Mouse (Mus musculus) hindbrain, postnatal 0 days (tissue): Measurements from ENCODE around the gene Hoxc6. TPM values are rescaled to one million over a fixed set of nuclear protein-coding genes. Genes with fewer than 3 reads are reported as not detected.

Source experiments
- ATAC-seq: fragments of 200-750 bp; cut with Nextera tagmentation; 2 replicates; pipeline ENCODE4 v1.8.0; 2017; ENCODE audit warnings: mild to moderate bottlenecking, moderate TSS enrichment, moderate library complexity
- DNase-seq: peaks from one replicate; pipeline ENCODE4 v3.0.0-alpha.2; 2015; ENCODE audit warnings: low spot score
- H3K27ac ChIP-seq: fragments of 300-500 bp; sonication (generic); 2 replicates; pipeline ENCODE4 v1.5.1; 2014; ENCODE audit warnings: mild to moderate bottlenecking
- H3K27me3 ChIP-seq: fragments of 300-500 bp; sonication (generic); 2 replicates; pipeline ENCODE4 v1.6.1; 2014; ENCODE audit warnings: low read length, mixed read lengths; ENCODE audit not compliant: insufficient read depth
- H3K36me3 ChIP-seq: fragments of 300-500 bp; sonication (generic); 2 replicates; pipeline ENCODE4 v1.6.1; 2014; ENCODE audit warnings: low read length, mixed read lengths; ENCODE audit not compliant: insufficient read depth
- H3K4me1 ChIP-seq: fragments of 300-500 bp; sonication (generic); 2 replicates; pipeline ENCODE4 v1.6.1; 2014; ENCODE audit warnings: antibody characterized with exemption, low read length, mixed read lengths; ENCODE audit not compliant: insufficient read depth
- H3K4me2 ChIP-seq: fragments of 300-500 bp; sonication (generic); 2 replicates; pipeline ENCODE4 v1.6.1; 2014; ENCODE audit warnings: low read depth, mild to moderate bottlenecking, low read length, moderate library complexity, mixed read lengths
- H3K4me3 ChIP-seq: fragments of 300-500 bp; sonication (generic); 2 replicates; pipeline ENCODE4 v1.5.1; 2014; ENCODE audit warnings: low read length
- H3K9ac ChIP-seq: fragments of 300-500 bp; sonication (generic); replicated peaks from 2 replicates; pipeline ENCODE4 v1.6.1; 2014; ENCODE audit warnings: mild to moderate bottlenecking, low read length, moderate library complexity, mixed read lengths
- H3K9me3 ChIP-seq: fragments of 300-500 bp; sonication (generic); 2 replicates; pipeline ENCODE4 v1.6.1; 2016; ENCODE audit warnings: low read length, mixed read lengths
- CTCF ChIP-seq: IDR thresholded peaks from 2 replicates; pipeline ENCODE4 v1.5.1; 2016; ENCODE audit warnings: antibody characterized with exemption, control low read depth, low read depth
- WGBS: fragments of 180-500 bp; shearing (Covaris S2); extraction: QIAGEN DNeasy Blood & Tissue Kit; methylation state at CpG from one replicate; pipeline ENCODE4 v1.1.7; 2014; 5-methylcytosine and 5-hydroxymethylcytosine counted together
- polyA plus RNA-seq: library from polyadenylated mRNA; unstranded; fragments of >200 nt; fragmentation: Nextera tagmentation; extraction: Ambion mirVana; gene quantifications from 2 replicates; pipeline ENCODE4 v1.2.1, GENCODE M21; 2015
- total RNA-seq: library from RNA; depleted of rRNA; stranded (reverse); fragments of >200 nt; gene quantifications from 2 replicates; pipeline ENCODE4 v1.2.3, GENCODE M21; 2014

Gene Hoxc6
- total and polyA plus RNA-seq, 2 experiments from 2014 or later = 0.59 to 1.4 TPM

DNA sequence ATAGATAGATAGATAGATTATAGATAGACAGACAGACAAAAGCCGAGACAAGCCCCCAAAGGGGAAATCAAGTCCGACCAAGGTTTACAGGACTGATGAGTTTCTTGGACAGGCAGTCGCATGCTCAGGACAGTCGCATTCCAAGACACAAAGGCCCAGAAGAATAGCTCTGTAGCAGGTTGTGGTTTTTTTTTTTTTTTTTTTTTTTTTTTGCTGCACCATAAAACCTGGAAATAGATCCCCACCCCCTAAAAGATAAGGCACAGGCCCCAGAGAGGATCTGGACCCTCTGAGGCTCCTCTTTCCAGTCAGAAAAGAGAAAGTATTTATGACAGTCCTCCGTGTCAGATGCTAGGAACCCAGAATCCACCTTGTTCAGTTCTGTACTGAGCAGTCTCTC, 10.0 kb upstream of the Hoxc6 start:
- no peak overlapping the region for H3K4me3 ChIP-seq
- 25% methylated on average over 5 of the region's 5 CpGs for WGBS
- H3K27ac ChIP-seq = no peak overlapping the region
- H3K27me3 ChIP-seq = peaks cover 98% of the 10 kb centered on the region
- no peaks in the 10 kb centered on the region for H3K4me1 ChIP-seq
- H3K4me2 ChIP-seq = no peak overlapping the region
- H3K9me3 ChIP-seq = no peaks in the 10 kb centered on the region
- ATAC-seq (no peak), DNase-seq (no peak)
- no peak for TF ChIP-seq CTCF
- H3K36me3 ChIP-seq = no peaks in the 10 kb centered on the region
- H3K9ac ChIP-seq = no peak overlapping the region

DNA sequence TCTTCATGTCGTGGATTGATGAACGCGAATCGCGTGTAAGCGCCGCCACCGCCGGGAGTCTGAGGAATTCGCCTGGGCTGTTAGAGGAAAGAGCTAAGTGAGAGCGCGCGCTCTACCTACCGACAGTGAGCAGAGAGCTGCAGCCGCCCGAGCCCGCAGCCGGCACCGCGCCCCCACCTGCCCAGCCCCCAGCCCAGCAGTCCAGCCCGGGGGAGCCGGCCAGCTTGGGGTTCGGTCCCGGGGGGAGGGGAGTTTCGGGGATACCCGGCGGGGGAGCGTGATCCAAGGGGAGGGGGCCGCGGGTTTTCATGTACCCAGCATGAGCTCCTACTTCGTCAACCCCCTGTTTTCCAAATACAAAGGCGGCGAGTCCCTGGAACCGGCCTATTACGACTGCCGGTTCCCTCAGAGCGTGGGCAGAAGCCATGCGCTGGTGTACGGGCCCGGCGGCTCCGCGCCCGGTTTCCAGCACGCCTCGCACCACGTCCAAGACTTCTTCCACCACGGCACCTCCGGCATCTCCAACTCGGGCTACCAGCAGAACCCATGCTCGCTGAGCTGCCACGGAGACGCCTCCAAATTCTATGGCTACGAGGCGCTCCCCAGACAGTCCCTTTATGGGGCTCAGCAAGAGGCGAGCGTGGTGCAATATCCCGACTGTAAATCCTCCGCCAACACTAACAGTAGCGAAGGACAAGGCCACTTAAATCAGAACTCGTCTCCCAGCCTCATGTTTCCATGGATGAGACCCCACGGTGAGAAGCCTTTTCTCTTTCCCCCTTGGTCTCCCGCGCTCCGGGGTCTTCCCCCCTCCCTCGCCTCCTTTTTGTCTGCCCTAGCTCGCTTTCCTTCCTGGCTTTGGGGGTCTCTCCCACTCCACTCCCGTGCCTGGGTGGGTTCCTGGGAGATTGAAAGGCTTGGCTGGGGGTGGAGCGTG, 7.3 kb upstream of the Hoxc6 start, which contains the start of gene Hoxc8:
Hoxc8 (plus strand) TSS at position 147 of the 937 bp plus-strand sequence.
- Histone ChIP-seq H3K4me3 (peak within 1 kb of the TSS; percentile 15), H3K36me3 (no peaks in the 10 kb centered on the region), H3K9me3 (no peaks in the 10 kb centered on the region), H3K9ac (no peak within 1 kb of the TSS), H3K27me3 (peaks cover 94% of the 10 kb centered on the region), H3K4me1 (no peaks in the 10 kb centered on the region), H3K27ac (no peak within 1 kb of the TSS), H3K4me2 (no peak within 1 kb of the TSS)
- TF ChIP-seq CTCF = no peak
- ATAC-seq (no peak), DNase-seq (peak; percentile 28)
- under 1% methylated on average over 66 of the region's 69 CpGs for WGBS

- TF ChIP-seq CTCF = no peak
- no peak overlapping the region for H3K9ac ChIP-seq
- ATAC-seq (no peak), DNase-seq (no peak)
- no peak overlapping the region for H3K4me3 ChIP-seq
- H3K36me3 ChIP-seq = no peaks in the 10 kb centered on the region
- 4% methylated on average over 7 of the region's 7 CpGs for WGBS
- no peak overlapping the region for H3K4me2 ChIP-seq
- peaks cover 92% of the 10 kb centered on the region for H3K27me3 ChIP-seq
- no peak overlapping the region for H3K27ac ChIP-seq
- H3K9me3 ChIP-seq = no peaks in the 10 kb centered on the region
- H3K4me1 ChIP-seq = no peaks in the 10 kb centered on the region
Observed at GRCm38 (mm10) chr15:102991782-102992181, 6.3 kb upstream of the Hoxc6 start.

- H3K27ac ChIP-seq = no peak overlapping the region
- H3K4me1 ChIP-seq = no peaks in the 10 kb centered on the region
- DNase-seq (no peak), ATAC-seq (no peak)
- WGBS = 1% methylated on average over 11 of the region's 11 CpGs
- no peak overlapping the region for H3K4me2 ChIP-seq
- H3K4me3 ChIP-seq = no peak overlapping the region
- no peak for TF ChIP-seq CTCF
- no peaks in the 10 kb centered on the region for H3K9me3 ChIP-seq
- H3K27me3 ChIP-seq = peaks cover 91% of the 10 kb centered on the region
- no peaks in the 10 kb centered on the region for H3K36me3 ChIP-seq
- no peak overlapping the region for H3K9ac ChIP-seq
Observed at GRCm38 (mm10) chr15:102992206-102992605, 5.9 kb upstream of the Hoxc6 start.

- Histone ChIP-seq H3K4me2 (no peak overlapping the region), H3K36me3 (no peaks in the 10 kb centered on the region), H3K9ac (no peak overlapping the region), H3K9me3 (no peaks in the 10 kb centered on the region), H3K4me3 (no peak overlapping the region), H3K27me3 (peaks cover 91% of the 10 kb centered on the region), H3K27ac (no peak overlapping the region), H3K4me1 (no peaks in the 10 kb centered on the region)
- 1% methylated on average over 3 of the region's 3 CpGs for WGBS
- DNase-seq (no peak), ATAC-seq (no peak)
- TF ChIP-seq CTCF = no peak
Observed at GRCm38 (mm10) chr15:102992863-102993262, 5.2 kb upstream of the Hoxc6 start.

GRCm38 (mm10) chr15:102996548-102996947, 1.5 kb upstream of the Hoxc6 start:
- WGBS = 3% methylated on average over 9 of the region's 9 CpGs
- TF ChIP-seq CTCF = no peak
- ATAC-seq (no peak), DNase-seq (no peak)
- Histone ChIP-seq H3K9ac (no peak overlapping the region), H3K4me1 (peaks cover 4% of the 10 kb centered on the region; the same call in 1 of the 2 replicates), H3K4me2 (no peak overlapping the region), H3K36me3 (no peaks in the 10 kb centered on the region), H3K27ac (no peak overlapping the region), H3K27me3 (peaks cover 92% of the 10 kb centered on the region), H3K4me3 (no peak overlapping the region), H3K9me3 (no peaks in the 10 kb centered on the region)

DNA sequence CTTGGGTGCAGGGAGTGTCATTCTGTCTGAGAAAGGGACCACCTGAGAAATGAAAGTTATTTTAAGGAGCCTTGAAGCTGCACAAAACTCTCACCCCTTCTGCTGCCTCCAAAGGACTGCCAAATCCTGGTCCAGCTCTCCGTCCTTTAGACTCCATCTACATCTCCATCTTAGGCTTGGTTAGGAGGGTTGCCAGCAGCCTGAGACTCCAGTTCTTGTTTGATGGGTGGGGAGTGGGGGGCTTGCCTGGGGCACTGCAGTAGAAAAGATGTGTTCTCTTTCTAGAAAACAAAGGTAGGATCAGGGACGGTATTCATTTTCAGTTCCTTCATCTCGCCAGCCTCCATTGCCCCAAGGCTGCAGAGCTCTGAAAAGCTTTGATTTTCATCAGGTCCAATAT, 626 bp upstream of the Hoxc6 start:
- DNase-seq (no peak), ATAC-seq (no peak)
- no peak for TF ChIP-seq CTCF
- H3K36me3 ChIP-seq = no peaks in the 10 kb centered on the region
- no peak overlapping the region for H3K27ac ChIP-seq
- no peaks in the 10 kb centered on the region for H3K9me3 ChIP-seq
- H3K9ac ChIP-seq = no peak overlapping the region
- peaks cover 92% of the 10 kb centered on the region for H3K27me3 ChIP-seq
- H3K4me3 ChIP-seq = no peak overlapping the region
- no peak overlapping the region for H3K4me2 ChIP-seq
- 2% methylated on average over 3 of the region's 3 CpGs for WGBS
- peaks cover 4% of the 10 kb centered on the region; the same call in 1 of the 2 replicates for H3K4me1 ChIP-seq
